8 mouse cellular contexts compared by ENCODE assay signal in genomic region chr5:43232149-43232479, GRCm38 (mm10). TPM values are rescaled to one million over a fixed set of nuclear protein-coding genes. Genes with fewer than 3 reads are reported as not detected.
DNase-seq lines count a peak whose midpoint lies in the region; ATAC-seq and TF ChIP-seq lines count a peak whose summit lies in the region.

No protein-coding gene starts in this region.

- ATAC-seq in heart, embryonic 16.5 days (replicated peaks; ENCODE audit: extremely low read depth, insufficient read depth, low FRiP score) = no peak
- ATAC-seq in monocyte, adult 5-6 weeks (replicated peaks; ENCODE audit: insufficient number of reproducible peaks, low FRiP score, low TSS enrichment, poor library complexity, severe bottlenecking) = no peak

- H3K79me2 ChIP-seq in MEL (ENCODE audit: control insufficient read depth, insufficient read depth, low read length, poor library complexity) (peaks cover 21% of the 10 kb centered on the region), macrophage (ENCODE audit: inconsistent target) (peaks cover 22% of the 10 kb centered on the region)

- 0% methylated on average over 6 of the region's 6 CpGs for WGBS in heart, embryonic 16.5 days
- WGBS in macrophage (ENCODE audit: missing documents) = 1% methylated on average over 6 of the region's 6 CpGs

- no peaks in the 10 kb centered on the region for H3K27me3 ChIP-seq in heart, embryonic 16.5 days (ENCODE audit: control insufficient read depth, insufficient read depth, low read length)
- H3K27me3 ChIP-seq in MEL (ENCODE audit: control insufficient read depth in 1 of 2, insufficient read depth in 2 of 2, low read length in 2 of 2) = no peaks in the 10 kb centered on the region

- no peak for TF ChIP-seq EP300 in MEL (IDR thresholded peaks at IDR 0.05; ENCODE audit: low read depth in 1 of 2, low read length in 2 of 2)

- peak overlapping the region; percentile 100 for H3K9ac ChIP-seq in heart, embryonic 16.5 days (ENCODE audit: low read length)
- peak overlapping the region; percentile 83 for H3K9ac ChIP-seq in MEL (ENCODE audit: control insufficient read depth, low read depth, low read length, poor library complexity, severe bottlenecking)

- no peak for TF ChIP-seq CTCF in MEL (IDR thresholded peaks at IDR 0.05 in 2 of 3, conservative IDR thresholded peaks at IDR 0.05 in 1 of 3; ENCODE audit: control insufficient read depth in 1 of 3, insufficient read depth in 1 of 3, low read depth in 2 of 3, low read length in 3 of 3, poor library complexity in 1 of 3, severe bottlenecking in 1 of 3)

- no peaks in the 10 kb centered on the region for H3K9me3 ChIP-seq in heart, embryonic 16.5 days (replicated peaks; ENCODE audit: control insufficient read depth, low read length)
- H3K9me3 ChIP-seq in MEL (replicated peaks; ENCODE audit: insufficient read depth, low read length) = no peaks in the 10 kb centered on the region

- no peak for TF ChIP-seq POLR2A in MEL (IDR thresholded peaks at IDR 0.05; ENCODE audit: control insufficient read depth in 1 of 2, insufficient read depth in 1 of 2, low read depth in 1 of 2, low read length in 2 of 2, poor library complexity in 1 of 2)

- H3K4me1 ChIP-seq in heart, embryonic 16.5 days (ENCODE audit: control insufficient read depth, insufficient read depth, low read length) = no peaks in the 10 kb centered on the region
- peaks cover 11 to 16% of the 10 kb centered on the region in 2 experiments for H3K4me1 ChIP-seq in MEL (ENCODE audit: control insufficient read depth in 1 of 2, insufficient read depth in 2 of 2, low read length in 2 of 2)

- TF ChIP-seq RAD21 in MEL (IDR thresholded peaks at IDR 0.05; ENCODE audit: low read depth, low read length) = no peak

- H3K36me3 ChIP-seq in heart, embryonic 16.5 days (ENCODE audit: control insufficient read depth, insufficient read depth) = no peaks in the 10 kb centered on the region
- H3K36me3 ChIP-seq in MEL (ENCODE audit: control insufficient read depth in 1 of 2, insufficient read depth in 2 of 2, low read length in 2 of 2) (peaks cover 0 to 15% of the 10 kb centered on the region in 2 experiments; a peak in 2 of 4 replicates), macrophage (ENCODE audit: inconsistent target) (no peaks in the 10 kb centered on the region)

- H3K4me2 ChIP-seq in heart, embryonic 16.5 days (ENCODE audit: low read depth, low read length) = peak overlapping the region; percentile 68

- DNase-seq in heart, adult 11 months = no peak
- no peak for DNase-seq in MEL (ENCODE audit: low read depth, low spot score)
- peak; percentile 33 for DNase-seq in gonadal fat pad, adult 2 months (ENCODE audit: low read depth)
- no peak for DNase-seq in MN1 (ENCODE audit: low spot score)
- no peak for DNase-seq in testis, postnatal 10 days (ENCODE audit: low spot score)

- peak overlapping the region; percentile 97 for H3K27ac ChIP-seq in heart, embryonic 16.5 days (ENCODE audit: low read length)
- H3K27ac ChIP-seq in MEL (ENCODE audit: control insufficient read depth, low read depth, low read length) (peak overlapping the region; percentile 64), macrophage (peak overlapping the region; percentile 96)

- peak overlapping the region; percentile 99 for H3K4me3 ChIP-seq in heart, embryonic 16.5 days (ENCODE audit: low read length)
- peak overlapping the region; percentile 62 to 78 for H3K4me3 ChIP-seq in MEL (ENCODE audit: control insufficient read depth in 1 of 2, insufficient read depth in 1 of 2, low read depth in 2 of 2, low read length in 2 of 2)
- peak overlapping the region; percentile 64 for H3K4me3 ChIP-seq in macrophage (ENCODE audit: inconsistent target)

TF ChIP-seq in MEL, 35 proteins besides CTCF, POLR2A, EP300 and RAD21:
- TF ChIP-seq SIN3A (IDR thresholded peaks at IDR 0.05; ENCODE audit: low read length) = no peak
- TF ChIP-seq POLR2AphosphoS5 (IDR thresholded peaks at IDR 0.05; ENCODE audit: borderline replicate concordance, low read depth, low read length) = no peak
- TF ChIP-seq RCOR1 (IDR thresholded peaks at IDR 0.05; ENCODE audit: low read depth, low read length) = 0 out of 2 replicates have a peak, but pooled peaks have one; percentile 7
- TF ChIP-seq ZMIZ1 (IDR thresholded peaks at IDR 0.05; ENCODE audit: low read depth, low read length) = no peak
TF ChIP-seq in MEL: peak in this region for 1.

RNA-seq across cellular contexts. Expression of gene Cpeb2, which starts 0.9 kb away (rescaled TPM):
- 4.5 and 4.8 TPM in 2 replicates for polyA plus RNA-seq in heart, embryonic 16.5 days (2015; fragmentation: Nextera tagmentation; extraction: Ambion mirVana)
- 0.69 and 0.82 TPM in 2 replicates for total RNA-seq in MEL (2012; rRNA removed)
- polyA plus RNA-seq in MEL (2012; ENCODE audit: insufficient read depth in 1 of 2, insufficient read length in 2 of 2, low read depth in 1 of 2, low replicate concordance in 2 of 2, missing spikeins in 1 of 2) = 1 to 10 TPM in 1 of 2 experiments, not detected in 1; 2.0 TPM
- polyA plus RNA-seq in gonadal fat pad, adult 2 months (2012; rRNA removed) = 8.8 and 12.4 TPM in 2 replicates
- total RNA-seq in macrophage (2018; cell fraction: chromatin; rRNA removed) = 100 to 1,000 TPM in 9 of 26 experiments, 10 to 100 TPM in 17; 32.5 to 269 (median 78.5) TPM
- total RNA-seq in macrophage (2018; cell fraction: cytosol; rRNA removed) = 10 to 100 TPM; 11.2 to 71.9 (median 20.6) TPM
- 100 to 1,000 TPM in 8 of 26 experiments, 10 to 100 TPM in 18; 25.7 to 210 (median 64.1) TPM for total RNA-seq in macrophage (2018; cell fraction: nucleus; rRNA removed)
- polyA plus RNA-seq in macrophage (2018) = 13.3 to 29.7 TPM (median 16.2 TPM) in 3 replicates
- total RNA-seq in monocyte, adult 5-6 weeks (2017) = 14.3 to 23.1 TPM (median 15.2 TPM) in 3 replicates
